Mouse (Mus musculus): ENCODE measurements around the gene Gpx3. TPM values are rescaled to one million over a fixed set of nuclear protein-coding genes. Genes with fewer than 3 reads are reported as not detected.
A peak's percentile ranks its signal among the peaks of the same experiment; 100 is the strongest.
"Not testable (repeated sequence)": the region's sequence is repeated elsewhere in the genome, so short reads cannot be mapped to it uniquely, and the experiment has no call there.

The Gpx3 gene
- polyA plus RNA-seq (2012; rRNA removed), result 11.7 and 14.9 TPM in 2 replicates

- peak in 1 of 2 experiments; percentile 64 for DNase-seq (ENCODE audit: extremely low spot score in 1 of 2, low spot score in 1 of 2)
These were observed at the start of gene Gpx3 for GRCm38 (mm10) chr11:54902333-54903323. TSS of gene Gpx3 (plus strand) at chr11:54902453.

- DNase-seq (ENCODE audit: extremely low spot score in 1 of 2, low spot score in 1 of 2), result not testable (repeated sequence)
These were observed 43.4 kb upstream of the Gpx3 start for GRCm38 (mm10) chr11:54858880-54859279.

- no peak for DNase-seq (ENCODE audit: extremely low spot score in 1 of 2, low spot score in 1 of 2)
These were observed 42.7 kb upstream of the Gpx3 start for GRCm38 (mm10) chr11:54859322-54860165.

GRCm38 (mm10) chr11:54860256-54861038, 41.8 kb upstream of the Gpx3 start, which contains the start of gene Lyrm7:
TSS of gene Lyrm7 (minus strand) at chr11:54860916.
- peak; percentile 97 to 99 for DNase-seq (ENCODE audit: extremely low spot score in 1 of 2, low spot score in 1 of 2)

GRCm38 (mm10) chr11:54861471-54862420, 40.5 kb upstream of the Gpx3 start:
- DNase-seq (ENCODE audit: extremely low spot score in 1 of 2, low spot score in 1 of 2), result no peak

GRCm38 (mm10) chr11:54862621-54863520, 39.4 kb upstream of the Gpx3 start:
- peak in 1 of 2 experiments; percentile 81 for DNase-seq (ENCODE audit: extremely low spot score in 1 of 2, low spot score in 1 of 2)

GRCm38 (mm10) chr11:54865330-54866085, 36.7 kb upstream of the Gpx3 start:
- DNase-seq (ENCODE audit: extremely low spot score in 1 of 2, low spot score in 1 of 2), result no peak

- peak; percentile 80 to 95 for DNase-seq (ENCODE audit: extremely low spot score in 1 of 2, low spot score in 1 of 2)
These were observed 35.9 kb upstream of the Gpx3 start, which contains the start of gene Hint1 for GRCm38 (mm10) chr11:54866119-54867048. TSS of gene Hint1 (plus strand) at chr11:54866383.

- DNase-seq (ENCODE audit: extremely low spot score in 1 of 2, low spot score in 1 of 2), result no peak
These were observed 35.2 kb upstream of the Gpx3 start for GRCm38 (mm10) chr11:54867049-54867385.

GRCm38 (mm10) chr11:54867903-54868434, 34.3 kb upstream of the Gpx3 start:
- DNase-seq (ENCODE audit: extremely low spot score in 1 of 2, low spot score in 1 of 2), result no peak

- DNase-seq (ENCODE audit: extremely low spot score in 1 of 2, low spot score in 1 of 2), result no peak
These were observed 33.8 kb upstream of the Gpx3 start for GRCm38 (mm10) chr11:54868445-54868844.

- DNase-seq (ENCODE audit: extremely low spot score in 1 of 2, low spot score in 1 of 2), result no peak
These were observed 32.9 kb upstream of the Gpx3 start for GRCm38 (mm10) chr11:54869318-54869717.

- DNase-seq (ENCODE audit: extremely low spot score in 1 of 2, low spot score in 1 of 2), result no peak
These were observed 30.3 kb upstream of the Gpx3 start for GRCm38 (mm10) chr11:54871831-54872537.

- DNase-seq (ENCODE audit: extremely low spot score in 1 of 2, low spot score in 1 of 2), result no peak
These were observed 26.2 kb upstream of the Gpx3 start for GRCm38 (mm10) chr11:54876031-54876430.

GRCm38 (mm10) chr11:54878893-54879292, 23.4 kb upstream of the Gpx3 start:
- DNase-seq (ENCODE audit: extremely low spot score in 1 of 2, low spot score in 1 of 2), result no peak
